Mouse (Mus musculus): ENCODE measurements around the gene Atp6v1d.

The Atp6v1d gene

DNA sequence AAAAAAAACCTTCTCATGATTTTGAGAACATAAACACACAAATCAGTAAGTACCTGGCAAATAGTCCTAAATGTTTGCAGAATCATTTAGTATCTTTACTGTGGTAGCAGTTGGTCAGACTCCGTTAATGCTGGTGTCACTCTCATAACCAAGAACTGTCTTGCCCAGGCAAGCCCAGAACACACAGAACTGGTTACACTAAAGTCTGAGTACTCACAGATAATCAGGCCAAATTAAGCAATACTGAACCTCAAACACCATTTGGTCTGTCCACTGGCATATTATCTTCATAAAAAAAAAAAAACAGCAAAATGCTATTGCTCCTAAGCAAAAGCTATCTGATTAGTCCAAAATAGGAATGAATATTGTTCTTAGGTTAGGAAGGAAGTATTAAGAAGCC lies 19.0 kb downstream of the Atp6v1d start:
- CTCF ChIA-PET, result interaction anchor here in 1 of 4 experiments (0.6 to 1.7 kb wide), 2 partner anchors 20 to 201 kb away, joined by 3 to 5 read pairs; partner anchors contain the start of gene Eif2s1
- POLR2A ChIA-PET, result interaction anchor here in 2 of 4 experiments (0.6 to 1.3 kb wide), 5 partner anchors 9 to 455 kb away, joined by 3 to 5 read pairs (median 3); partner anchors contain the start of gene Rad51b (in 1 of the 2)

- ChIA-PET CTCF (no interaction called here), POLR2A (interaction anchor here in 1 of 4 experiments (1.0 to 2.1 kb wide), 2 partner anchors 19 to 48 kb away, joined by 3 to 14 read pairs; no protein-coding TSS in a partner anchor)
Measured at GRCm38 (mm10) chr12:78839906-78840305, 21.5 kb downstream of the Atp6v1d start.

DNA sequence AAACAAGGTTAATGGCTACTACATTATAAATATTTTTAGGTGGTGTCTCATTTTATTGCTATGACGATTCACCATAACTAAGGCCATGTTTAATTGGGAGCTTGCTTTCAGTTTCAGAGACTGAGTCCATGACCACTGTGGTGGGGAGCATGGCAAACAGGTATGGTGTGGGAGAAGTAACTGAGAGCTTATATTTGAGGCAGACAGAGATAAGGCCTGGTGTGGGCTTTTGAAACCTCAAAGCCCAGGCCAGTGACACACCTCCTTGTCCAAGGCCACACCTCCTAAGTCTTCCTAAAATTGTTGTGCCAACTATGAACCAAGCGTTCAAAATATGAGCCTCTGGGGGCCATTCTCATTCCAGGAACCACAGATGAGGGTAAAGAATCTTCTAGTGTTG lies 26.9 kb downstream of the Atp6v1d start:
- ChIA-PET CTCF (no interaction called here), POLR2A (no interaction called here)

DNA sequence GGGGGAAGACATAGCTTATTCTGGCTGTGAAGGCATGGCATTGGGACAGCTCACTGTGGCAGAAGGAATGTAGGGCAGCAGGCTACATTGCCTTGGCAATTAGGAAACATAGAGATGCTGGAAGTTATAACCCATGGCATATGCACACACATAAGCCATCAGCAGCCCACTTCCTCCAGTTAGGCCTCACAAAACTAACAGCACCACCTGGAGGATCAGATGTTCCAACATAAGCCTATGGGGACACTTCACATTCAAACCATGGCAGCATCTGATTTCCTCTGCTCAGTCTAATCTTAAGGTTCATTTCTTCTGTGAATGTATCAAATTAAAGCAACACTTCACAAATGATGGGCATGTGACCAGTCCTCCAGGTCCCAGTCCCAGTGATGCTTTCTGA lies 47.0 kb downstream of the Atp6v1d start:
- ChIA-PET POLR2A (no interaction called here), CTCF (no interaction called here)

GRCm38 (mm10) chr12:78801836-78802235 lies 59.6 kb downstream of the Atp6v1d start:
- POLR2A ChIA-PET, result no interaction called here
- CTCF ChIA-PET, result no interaction called here

GRCm38 (mm10) chr12:78800036-78800435 lies 61.4 kb downstream of the Atp6v1d start:
- CTCF ChIA-PET, result no interaction called here
- POLR2A ChIA-PET, result no interaction called here

DNA sequence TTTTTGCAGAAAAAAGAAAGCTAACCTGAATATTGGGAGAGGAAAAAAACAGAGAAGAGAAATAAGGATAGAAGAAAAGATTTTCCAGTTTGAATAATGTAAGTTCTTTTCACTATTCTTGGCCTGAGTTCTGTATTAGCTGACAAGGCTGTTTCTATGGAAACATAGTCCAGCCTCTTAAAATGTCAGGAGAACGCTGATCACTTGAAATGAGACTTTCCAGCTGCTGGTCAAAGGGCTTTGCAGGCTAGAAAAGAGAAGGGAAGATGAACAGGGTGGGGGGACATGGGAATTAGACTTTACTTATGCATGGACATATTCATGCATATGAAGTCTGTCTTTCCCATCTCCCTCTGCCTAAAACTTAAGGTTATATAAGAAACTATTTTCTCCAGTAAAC lies 67.2 kb downstream of the Atp6v1d start:
- CTCF ChIA-PET, result no interaction called here
- POLR2A ChIA-PET, result no interaction called here

- ChIA-PET CTCF (no interaction called here), POLR2A (no interaction called here)
Measured at GRCm38 (mm10) chr12:78790791-78791190, 70.6 kb downstream of the Atp6v1d start.
